Mouse (Mus musculus): ENCODE results near the gene Il21r.

The Il21r gene

DNA sequence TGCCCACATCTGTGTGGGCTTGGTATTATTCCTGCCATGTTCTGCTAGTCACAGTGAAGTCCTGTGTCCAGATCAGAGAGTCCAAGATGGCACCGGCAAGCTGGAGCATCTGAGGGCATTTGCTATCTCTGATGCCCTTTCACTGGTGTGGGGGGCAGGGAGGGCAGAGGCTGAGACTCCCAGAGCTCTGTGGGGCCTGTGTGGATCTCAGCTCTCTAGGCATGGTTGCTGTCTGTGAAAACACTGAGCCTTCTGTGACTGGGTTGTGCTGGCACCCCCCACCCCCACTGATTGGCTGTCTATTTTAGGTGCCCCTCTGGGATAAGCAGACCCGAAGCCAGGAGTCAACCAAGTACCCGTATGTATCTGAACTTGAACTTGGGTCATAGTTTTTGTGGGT lies 28.4 kb upstream of the Il21r start:
- DNase-seq (ENCODE audit: low spot score) = no peak

- DNase-seq (ENCODE audit: low spot score) = no peak
These were observed 27.3 kb upstream of the Il21r start for GRCm38 (mm10) chr7:125575738-125576540.

DNA sequence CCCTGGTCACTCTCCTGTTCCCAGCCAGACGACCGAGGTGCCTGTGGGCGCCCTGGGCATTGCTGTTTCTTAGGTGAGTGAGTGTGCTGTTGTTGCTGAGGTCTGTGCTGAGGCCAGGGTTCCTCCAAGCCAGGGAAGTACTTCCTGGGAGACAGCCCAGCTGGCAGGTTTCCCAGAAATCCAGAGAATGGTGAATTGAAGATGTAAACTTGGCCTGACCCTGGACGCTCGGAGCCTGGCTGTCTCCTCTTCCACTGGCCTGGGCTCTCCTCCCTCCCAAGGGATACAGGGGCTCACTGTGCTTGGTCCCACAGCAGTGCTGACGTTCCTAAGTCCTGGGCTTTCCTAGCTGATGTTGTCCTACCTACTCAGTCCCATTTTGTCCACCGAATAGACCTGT lies 26.2 kb upstream of the Il21r start:
- DNase-seq (ENCODE audit: low spot score) = peak; percentile 79

GRCm38 (mm10) chr7:125577486-125578088 lies 25.6 kb upstream of the Il21r start:
- DNase-seq (ENCODE audit: low spot score) = no peak

- DNase-seq (ENCODE audit: low spot score) = no peak
These were observed 25.1 kb upstream of the Il21r start for GRCm38 (mm10) chr7:125578106-125578505.

GRCm38 (mm10) chr7:125579545-125580219 lies 23.5 kb upstream of the Il21r start:
- DNase-seq (ENCODE audit: low spot score) = no peak

- no peak for DNase-seq (ENCODE audit: low spot score)
These were observed 23.0 kb upstream of the Il21r start for GRCm38 (mm10) chr7:125580220-125580549.

DNA sequence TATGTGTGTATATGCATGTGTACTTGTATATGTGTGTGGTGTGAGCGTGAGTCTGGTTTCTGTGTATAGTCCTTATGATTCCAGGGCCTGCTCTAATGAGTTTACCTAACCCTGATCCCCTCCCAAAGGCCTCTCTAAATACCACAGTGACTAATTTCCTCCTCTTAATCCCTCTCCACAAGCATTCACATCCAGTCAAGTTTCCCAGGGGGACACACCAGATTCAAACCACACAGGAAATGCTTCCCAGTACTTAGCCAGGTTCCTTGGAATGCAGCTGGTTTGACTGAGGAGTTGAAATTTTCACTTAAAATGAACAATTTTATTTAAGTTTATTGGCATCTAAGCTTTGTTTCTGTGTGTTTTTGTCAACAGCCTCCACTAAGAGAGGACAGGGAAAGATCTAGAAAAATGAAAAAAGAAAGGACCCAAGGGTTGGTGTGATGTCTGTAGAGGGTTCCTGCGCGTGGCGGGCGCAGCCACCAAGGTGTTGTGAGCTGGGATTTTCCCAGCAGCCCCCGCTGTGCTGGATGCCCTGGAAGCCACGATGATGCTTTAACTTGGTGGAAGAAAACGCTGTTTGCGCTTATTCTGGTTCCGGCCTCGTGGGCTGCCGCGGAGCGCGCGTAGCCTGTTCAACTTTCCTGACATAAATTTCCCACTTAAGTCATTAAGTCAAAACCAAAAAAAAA lies 22.5 kb upstream of the Il21r start:
- no peak for DNase-seq (ENCODE audit: low spot score)

DNA sequence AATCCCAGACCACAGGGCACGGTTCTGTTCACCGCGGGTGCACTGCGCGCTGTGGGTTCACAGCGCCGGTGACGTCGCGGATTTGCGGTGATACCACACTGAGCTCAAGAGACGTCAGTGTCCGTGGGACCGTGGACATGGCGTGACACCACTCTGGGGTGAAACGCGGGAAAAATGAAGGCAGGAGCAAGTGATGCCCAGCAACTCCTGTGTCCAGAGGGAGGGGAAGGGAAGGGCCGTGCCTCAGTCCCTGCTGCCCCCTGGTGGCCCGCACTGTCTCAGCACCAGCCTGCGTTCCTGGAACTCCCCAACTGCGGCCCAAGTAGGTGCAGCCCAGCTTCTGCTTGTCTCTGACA lies 21.9 kb upstream of the Il21r start:
- DNase-seq (ENCODE audit: low spot score) = peak; percentile 90

DNA sequence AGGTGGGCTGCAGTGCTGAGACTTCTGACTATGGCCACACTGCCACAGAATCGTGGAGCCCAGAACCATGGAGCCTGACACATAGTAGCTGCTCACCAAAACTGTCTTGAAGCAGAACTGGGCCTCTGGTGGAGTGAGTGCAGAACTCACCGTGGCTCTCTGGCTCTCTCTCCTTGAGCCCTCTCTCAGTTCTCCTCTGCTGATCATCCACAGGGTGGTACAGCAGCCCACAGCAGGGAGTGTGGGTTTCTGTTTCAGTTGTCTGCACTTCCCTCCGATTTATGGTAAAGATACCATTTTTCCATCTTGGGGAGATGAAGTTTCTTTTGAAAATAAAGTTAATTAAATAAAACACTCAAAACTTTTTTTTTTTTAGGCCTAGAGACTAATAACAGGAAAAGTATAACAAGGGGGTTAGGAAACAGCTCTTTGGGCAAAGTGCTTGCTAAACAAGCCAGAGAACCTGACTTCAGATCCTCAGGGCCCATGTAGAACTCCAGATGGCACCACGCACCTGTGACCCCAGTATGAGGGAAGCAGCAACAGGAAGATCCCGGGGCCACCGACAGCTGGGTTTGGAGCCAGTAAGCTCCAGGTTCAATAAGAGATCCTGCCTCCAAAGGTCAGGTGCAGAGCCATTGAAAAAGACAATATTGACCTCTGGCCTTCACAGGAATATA lies 19.8 kb upstream of the Il21r start:
- no peak for DNase-seq (ENCODE audit: low spot score)

DNA sequence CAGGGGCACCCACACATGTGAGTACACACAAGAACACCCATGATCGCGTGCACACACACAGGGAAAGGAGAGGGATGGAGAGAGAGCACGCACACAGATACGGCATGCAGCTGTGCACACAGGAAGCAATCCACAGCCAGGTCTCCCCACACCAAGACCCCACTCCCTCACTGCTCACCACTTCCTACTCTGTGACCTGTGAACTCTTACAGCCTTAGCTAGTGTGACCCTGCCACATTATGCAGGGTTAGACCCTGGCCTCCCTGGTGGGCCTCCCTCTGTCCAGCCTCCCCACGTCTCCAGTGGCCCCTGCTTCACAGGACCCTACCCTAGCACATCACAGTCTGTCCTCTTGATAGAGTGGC lies 19.2 kb upstream of the Il21r start:
- DNase-seq (ENCODE audit: low spot score) = no peak

DNA sequence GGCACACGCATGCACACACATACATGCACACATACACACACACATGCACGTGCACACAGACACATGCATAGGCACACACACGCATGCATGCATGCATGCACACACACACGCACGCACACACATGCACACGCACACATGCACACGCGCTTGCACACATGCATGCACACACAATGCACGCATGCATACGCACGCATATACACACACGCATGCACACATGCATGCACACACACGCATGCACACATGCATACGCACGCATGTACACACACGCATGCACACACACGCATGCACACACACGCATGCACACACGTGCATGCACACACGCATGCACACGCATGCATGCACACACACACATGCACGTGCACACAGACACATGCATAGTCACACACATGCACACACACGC lies 16.9 kb upstream of the Il21r start:
- DNase-seq (ENCODE audit: low spot score) = no peak

DNA sequence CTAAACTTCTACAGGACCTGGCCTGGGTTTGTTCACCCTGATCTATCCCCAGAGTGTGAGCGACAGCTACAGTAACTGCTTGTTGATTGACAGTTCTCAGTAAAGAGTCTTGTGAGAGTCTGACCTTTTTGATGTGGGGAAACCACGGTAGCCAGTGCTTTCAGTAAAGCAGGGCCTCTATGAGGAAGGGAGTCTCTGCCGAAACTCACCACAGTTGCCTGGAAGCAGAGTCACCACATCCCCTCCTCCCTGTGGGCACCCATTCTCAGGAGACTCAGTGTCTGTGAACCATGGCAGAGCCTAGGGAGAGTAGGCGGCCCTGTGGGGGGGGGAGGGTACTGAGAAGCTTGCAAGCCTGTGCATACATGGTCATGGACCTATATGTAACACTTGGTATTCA lies 14.5 kb upstream of the Il21r start:
- DNase-seq (ENCODE audit: low spot score) = no peak

- no peak for DNase-seq (ENCODE audit: low spot score)
These were observed 13.3 kb upstream of the Il21r start for GRCm38 (mm10) chr7:125589896-125590295.

DNA sequence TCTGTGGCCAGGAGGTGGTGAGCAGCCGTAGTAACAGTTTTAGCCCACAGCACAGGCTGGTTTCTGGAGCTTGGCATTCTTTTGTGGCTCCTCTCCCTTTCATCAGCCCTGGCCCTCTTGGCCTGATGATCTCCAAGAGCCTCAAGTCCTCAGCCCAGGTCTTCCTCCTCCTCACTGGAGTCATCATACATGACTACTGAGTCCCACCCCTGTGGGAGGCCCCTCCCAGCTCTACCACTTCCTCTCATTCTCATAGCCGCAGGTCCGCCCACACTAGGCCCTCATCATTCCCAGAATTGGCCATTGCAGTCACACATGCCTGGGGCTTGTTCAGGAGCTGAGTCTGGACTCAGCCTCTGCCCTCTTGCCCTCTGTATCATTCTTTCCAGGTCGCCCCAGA lies 9.4 kb upstream of the Il21r start:
- DNase-seq (ENCODE audit: low spot score) = no peak

GRCm38 (mm10) chr7:125596406-125596805 lies 6.8 kb upstream of the Il21r start:
- no peak for DNase-seq (ENCODE audit: low spot score)

DNA sequence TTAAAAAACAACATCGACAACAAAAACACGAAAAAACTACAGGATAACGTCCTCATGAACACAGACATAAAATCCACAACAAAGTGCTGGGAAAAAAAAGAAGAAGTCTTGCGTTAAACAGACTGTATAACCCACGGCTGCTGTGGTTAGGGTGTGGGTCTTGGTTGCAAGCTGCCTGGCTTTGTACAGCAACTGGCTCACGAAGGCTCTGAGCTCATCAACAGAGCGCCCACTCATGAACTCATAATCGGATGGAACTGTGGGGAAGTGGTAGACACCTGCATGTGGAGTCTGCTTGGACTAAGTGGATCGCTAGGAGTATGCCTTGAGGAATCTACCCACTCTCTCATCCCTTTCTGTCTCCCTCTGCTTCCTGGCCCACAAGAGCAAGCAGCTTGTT lies 6.1 kb upstream of the Il21r start:
- DNase-seq (ENCODE audit: low spot score) = no peak

DNA sequence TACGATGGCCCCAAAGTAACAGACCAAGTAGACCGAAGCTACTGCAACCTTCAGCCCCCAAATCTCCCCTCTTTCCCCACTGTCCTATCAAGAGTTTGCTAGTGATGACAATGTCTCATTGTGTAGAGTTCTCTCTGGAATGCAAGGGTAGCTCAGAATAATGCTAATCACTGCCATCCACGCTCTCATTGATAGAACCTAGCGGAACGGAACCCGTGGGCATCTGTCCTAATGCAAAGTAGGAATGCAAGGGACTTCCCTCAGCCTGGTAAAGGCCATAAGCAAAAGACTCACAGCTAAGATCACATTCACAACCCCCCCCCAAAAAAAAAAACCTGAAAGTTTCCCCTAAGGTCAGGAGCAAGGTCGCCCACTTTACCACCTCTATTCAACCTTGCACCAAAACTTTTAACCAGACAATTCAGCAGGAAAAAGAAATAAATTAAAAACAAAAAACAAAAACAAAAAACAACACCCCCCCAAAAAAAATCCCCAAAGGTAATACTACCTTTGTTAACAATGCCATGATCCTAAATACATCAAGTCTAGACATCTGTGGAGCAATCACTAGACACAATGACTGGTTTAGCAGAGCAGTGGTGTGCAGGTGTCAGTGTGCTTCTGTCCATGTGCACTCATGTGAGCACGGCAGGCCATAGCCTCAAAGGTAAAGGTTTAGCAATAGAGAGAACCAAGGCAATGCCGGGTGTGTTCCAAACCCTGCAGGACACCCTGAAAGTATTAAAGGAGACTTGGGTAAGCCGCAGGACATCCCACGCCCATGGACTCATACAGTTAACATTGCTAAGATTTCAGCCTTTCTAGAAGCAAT lies 5.5 kb upstream of the Il21r start:
- DNase-seq (ENCODE audit: low spot score) = no peak

GRCm38 (mm10) chr7:125599373-125599973 lies 3.8 kb upstream of the Il21r start:
- no peak for DNase-seq (ENCODE audit: low spot score)

DNA sequence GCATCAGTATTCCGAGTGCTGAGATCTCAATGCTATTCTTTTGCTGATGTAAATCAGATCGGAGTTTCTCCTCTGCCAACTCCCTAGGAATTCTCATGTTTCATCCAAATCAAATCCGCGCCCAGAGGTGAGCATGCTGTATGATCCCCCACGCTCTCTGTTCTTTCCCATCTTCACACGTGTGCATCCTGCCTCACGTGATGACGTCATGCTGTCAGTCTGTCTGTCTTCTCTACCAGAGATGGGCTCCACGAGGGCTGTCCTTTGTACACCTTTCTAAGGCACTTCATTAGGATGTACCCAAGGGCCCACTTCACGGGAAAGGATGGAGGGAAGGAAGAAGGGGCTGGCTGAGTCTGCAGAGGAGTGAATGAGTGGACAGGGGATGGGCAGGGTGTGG lies 3.1 kb upstream of the Il21r start:
- DNase-seq (ENCODE audit: low spot score) = no peak

- no peak for DNase-seq (ENCODE audit: low spot score)
These were observed 2.5 kb upstream of the Il21r start for GRCm38 (mm10) chr7:125600612-125601279.

Measured in urinary bladder, postnatal 14 days (tissue).